Mouse (Mus musculus) granulocyte monocyte progenitor cell, adult 5-6 weeks (primary cell): ENCODE measurements around the gene Tbpl2. TPM values are rescaled to one million over a fixed set of nuclear protein-coding genes. Genes with fewer than 3 reads are reported as not detected.
A peak's percentile ranks its signal among the peaks of the same experiment; 100 is the strongest.

Experiments
- ATAC-seq: replicated peaks from 2 replicates; pipeline ENCODE4 v1.8.0; 2016; ENCODE audit warnings: mild to moderate bottlenecking, moderate TSS enrichment, inconsistent platforms; ENCODE audit not compliant: poor library complexity, severe bottlenecking
- total RNA-seq, 2 experiments: library from RNA; stranded (forward) in 1 of 2; stranded (reverse) in 1 of 2; fragments of 200-712, 200-1000 nt in 1 of 2; fragments of >200 nt in 1 of 2; fragmentation: Nextera tagmentation in 1 of 2; gene quantifications; 2 replicates each; pipeline ENCODE4 v1.2.3; 2014 to 2017

Tbpl2 gene
- total RNA-seq (2014; fragmentation: Nextera tagmentation) (not detected in 2 replicates), total RNA-seq (2017) (not detected in 2 replicates)

DNA sequence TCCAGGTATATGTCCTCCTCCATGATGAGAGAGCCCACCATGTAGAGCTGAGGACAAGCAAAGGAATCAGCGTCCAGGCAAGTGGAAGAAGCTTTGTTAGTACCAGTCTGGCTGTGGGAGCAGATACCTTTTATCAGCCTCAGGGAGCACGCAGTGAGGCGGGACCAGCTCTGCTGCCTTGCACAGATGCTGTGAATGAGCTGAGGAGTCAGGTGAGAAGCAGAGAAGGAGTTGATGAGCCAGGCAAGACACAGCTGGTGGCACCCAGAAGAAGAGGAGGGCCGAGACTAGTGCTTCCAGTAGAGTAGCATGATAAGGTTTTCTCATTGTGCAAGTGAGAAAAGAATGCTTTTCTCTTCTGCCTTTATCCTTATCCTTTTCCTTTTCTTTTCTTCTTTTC, at the start of gene Tbpl2:
TSS of gene Tbpl2 (minus strand) at position 101 of the 400 bp plus-strand sequence.
- no peak for ATAC-seq

GRCm38 (mm10) chr2:24134373-24134772, 38.0 kb upstream of the Tbpl2 start:
- peak; percentile 75 for ATAC-seq

GRCm38 (mm10) chr2:24109085-24109484, 12.7 kb upstream of the Tbpl2 start:
- no peak for ATAC-seq

DNA sequence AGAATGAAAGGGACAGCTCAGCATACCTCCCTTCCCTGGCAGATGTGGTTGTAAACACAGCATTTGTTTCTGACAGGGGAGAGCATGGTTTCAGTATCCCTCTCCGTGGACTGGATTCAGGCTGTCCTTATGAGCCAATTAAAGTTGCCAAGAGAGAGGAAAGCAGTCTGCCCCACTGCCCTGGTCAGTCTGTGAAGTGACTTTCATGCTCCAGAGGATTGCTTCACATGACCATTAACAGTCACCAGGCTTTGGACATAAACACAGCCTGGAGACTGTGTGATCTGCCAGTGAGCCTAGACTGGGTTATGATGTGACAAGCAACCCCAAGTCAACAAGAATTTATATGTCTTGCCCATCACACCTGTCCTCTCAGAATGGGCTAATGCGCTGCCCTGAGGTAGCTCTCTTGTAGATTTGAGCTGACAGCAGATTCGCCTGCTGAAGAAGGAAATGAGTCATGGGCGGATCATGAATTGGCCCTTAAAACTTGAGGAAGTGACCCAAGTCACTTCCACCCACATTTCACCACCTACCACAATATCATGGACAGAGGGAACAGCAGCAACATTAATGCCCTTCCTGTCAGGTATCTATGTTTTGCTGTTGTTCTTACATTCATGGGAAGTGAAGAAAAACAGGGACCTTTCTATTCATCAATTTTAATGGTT, 7.4 kb upstream of the Tbpl2 start:
- ATAC-seq = peak; percentile 95

DNA sequence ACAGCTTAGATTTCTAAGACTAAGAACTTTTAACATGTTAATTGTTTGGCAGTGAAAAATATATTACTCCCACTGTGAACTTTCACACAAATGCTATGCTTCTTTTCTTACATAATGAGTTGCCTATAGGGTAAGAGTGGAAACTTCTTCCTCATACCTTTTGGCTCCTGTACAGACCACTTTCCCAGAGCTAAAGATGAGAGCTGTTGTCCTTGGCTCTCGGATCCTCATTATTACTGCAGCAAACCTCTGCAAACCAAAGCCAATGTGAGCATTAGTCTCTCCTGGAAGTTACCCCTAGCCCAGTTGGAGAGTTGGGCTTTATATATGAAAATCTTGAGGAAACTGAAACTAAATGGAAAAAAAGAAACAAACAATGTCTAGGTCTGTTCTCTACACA, 5.5 kb downstream of the Tbpl2 start:
- no peak for ATAC-seq

- no peak for ATAC-seq
These were observed 45.9 kb downstream of the Tbpl2 start for GRCm38 (mm10) chr2:24050459-24050858.

DNA sequence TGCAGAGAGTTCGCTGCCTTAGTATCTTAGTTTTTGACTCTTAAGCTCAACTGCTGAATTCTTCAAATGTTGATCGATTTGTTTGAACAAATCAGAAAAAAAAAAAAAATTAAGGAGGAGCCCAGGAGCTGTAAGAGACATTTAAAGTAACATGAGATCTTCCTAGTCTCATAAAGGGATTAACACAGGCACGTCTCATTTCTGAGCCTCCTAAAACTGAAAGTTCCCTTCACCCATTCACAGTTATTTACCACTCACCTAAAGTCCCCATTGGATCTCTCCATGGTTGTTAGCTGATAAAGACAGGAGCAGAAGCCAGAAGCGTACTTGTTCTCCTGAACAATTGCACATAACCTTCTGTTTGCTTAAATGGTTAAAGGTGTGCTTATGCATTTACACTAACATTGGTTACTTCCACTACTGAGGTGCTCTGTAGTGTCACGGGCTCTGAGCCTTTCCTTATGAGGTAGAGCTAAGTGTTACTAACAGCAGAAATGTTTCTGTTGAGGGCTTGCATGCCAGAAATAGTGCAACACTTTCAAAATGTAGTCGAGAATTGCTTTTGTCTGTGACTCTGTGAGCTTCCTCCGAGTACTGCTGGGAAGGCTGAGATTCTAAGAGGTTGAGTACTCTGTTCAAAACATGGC, 46.9 kb downstream of the Tbpl2 start, which contains the start of gene Hnmt:
TSS of gene Hnmt (minus strand) at position 51 of the 647 bp plus-strand sequence.
- no peak; the same call in 1 of the 2 replicates for ATAC-seq

- ATAC-seq = peak; percentile 76
These were observed 47.8 kb downstream of the Tbpl2 start for GRCm38 (mm10) chr2:24048480-24049097.

DNA sequence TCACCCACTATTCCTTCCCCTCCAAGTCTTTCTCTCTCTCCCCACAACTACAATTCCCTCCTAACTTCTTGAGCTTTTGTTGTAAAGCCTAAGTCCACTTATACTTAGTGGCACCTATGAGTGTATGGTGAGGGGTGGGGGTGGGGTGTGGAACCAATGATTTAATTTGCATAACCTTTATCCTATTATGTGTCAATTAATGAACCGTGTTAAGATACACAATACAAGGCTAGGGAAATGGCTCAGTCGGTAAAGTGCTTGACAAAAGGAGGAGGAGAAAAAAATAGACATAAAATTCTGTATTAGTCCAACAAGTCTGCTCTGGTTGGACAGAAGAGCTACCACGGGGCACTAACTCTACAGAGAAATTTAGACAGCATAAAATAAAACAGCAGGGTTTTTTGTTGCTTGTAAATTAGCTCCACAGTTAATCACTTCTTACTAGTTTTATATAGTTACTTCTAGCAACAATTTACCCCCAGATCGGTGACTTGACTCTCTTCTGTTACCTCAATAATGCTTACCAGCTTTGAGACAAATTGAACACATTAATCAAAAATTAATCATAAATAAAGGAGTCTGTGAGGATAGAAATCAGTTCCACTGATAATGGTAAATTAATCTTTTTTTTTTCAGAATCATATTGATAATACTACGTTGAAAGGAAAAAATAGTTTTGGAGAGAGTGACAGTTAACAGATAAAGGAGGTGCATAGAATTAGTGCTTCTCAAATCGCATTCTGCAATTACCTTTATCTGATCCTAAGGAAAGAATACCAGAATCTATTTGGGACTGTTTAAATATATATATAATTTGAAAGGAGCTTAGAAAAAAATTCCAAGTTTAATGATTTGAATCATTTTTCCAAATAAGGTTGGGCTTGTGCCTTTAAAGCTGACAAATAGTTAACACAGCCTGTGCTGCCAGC, 48.6 kb downstream of the Tbpl2 start:
- no peak for ATAC-seq

DNA sequence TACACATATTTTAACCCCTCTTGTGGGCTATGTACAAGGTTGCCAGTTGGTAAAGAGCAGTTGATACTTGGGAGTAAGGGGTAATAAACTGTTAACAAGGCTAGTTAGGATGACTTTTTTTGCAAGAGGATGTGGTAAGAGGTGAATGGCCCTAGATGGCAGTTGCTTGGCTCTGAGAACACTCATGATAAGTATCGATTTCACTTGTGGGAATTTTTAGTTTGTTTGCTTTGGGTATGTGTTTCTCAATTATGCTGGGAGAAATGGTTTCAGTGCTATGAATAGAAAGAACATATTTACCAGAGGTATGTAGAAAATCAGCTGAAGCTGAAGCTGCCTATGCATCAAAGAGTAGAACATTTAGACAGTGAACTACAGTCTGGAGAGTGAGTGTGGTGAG, 53.5 kb downstream of the Tbpl2 start:
- ATAC-seq = no peak

DNA sequence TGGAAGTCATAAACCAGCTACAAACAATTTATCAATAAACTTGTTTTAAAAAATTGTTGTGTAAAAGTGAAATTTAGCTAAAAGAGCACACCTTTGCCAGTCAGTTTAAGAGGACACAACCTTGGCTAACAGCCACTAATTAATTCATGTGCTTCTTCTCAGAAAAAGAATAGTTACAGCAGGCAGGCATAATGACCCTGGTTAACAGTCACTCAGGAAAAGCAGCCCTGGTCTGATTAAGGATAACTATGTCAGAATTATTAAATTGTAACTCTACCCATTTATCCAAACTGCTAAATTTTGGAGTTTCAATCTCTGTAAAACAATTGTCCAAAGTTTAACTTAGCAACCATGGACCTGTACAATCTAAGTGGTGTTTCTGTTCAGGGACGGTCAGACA, 55.9 kb downstream of the Tbpl2 start:
- ATAC-seq = no peak

Other genes with a start within 250 kb of the Tbpl2 start
- 15.4 and 20.4 TPM in 2 replicates for gene Hnmt, start 47.2 kb downstream of the Tbpl2 start, total RNA-seq (2014; fragmentation: Nextera tagmentation)
- gene Hnmt, start 47.2 kb downstream of the Tbpl2 start, total RNA-seq (2017) = 57.9 and 76.9 TPM in 2 replicates
- gene Il1f8, start 56.6 kb upstream of the Tbpl2 start, total RNA-seq (2014; fragmentation: Nextera tagmentation) = not detected in 2 replicates
- gene Il1f8, start 56.6 kb upstream of the Tbpl2 start, total RNA-seq (2017) = not detected in 2 replicates
- 2.5 TPM in 1 of 2 replicates, not detected in the other for gene Il1f9, start 89.9 kb upstream of the Tbpl2 start, total RNA-seq (2014; fragmentation: Nextera tagmentation)
- 2.0 and 2.3 TPM in 2 replicates for gene Il1f9, start 89.9 kb upstream of the Tbpl2 start, total RNA-seq (2017)
- gene Il1f6, start 118.8 kb upstream of the Tbpl2 start, total RNA-seq (2014; fragmentation: Nextera tagmentation) = not detected in 2 replicates
- not detected in 2 replicates for gene Il1f6, start 118.8 kb upstream of the Tbpl2 start, total RNA-seq (2017)
- not detected in 2 replicates for gene Il1f5, start 180.4 kb upstream of the Tbpl2 start, total RNA-seq (2014; fragmentation: Nextera tagmentation)
- not detected in 2 replicates for gene Il1f5, start 180.4 kb upstream of the Tbpl2 start, total RNA-seq (2017)
- not detected in 2 replicates for gene Il1f10, start 194.6 kb upstream of the Tbpl2 start, total RNA-seq (2014; fragmentation: Nextera tagmentation)
- not detected in 2 replicates for gene Il1f10, start 194.6 kb upstream of the Tbpl2 start, total RNA-seq (2017)
- 4.2 TPM in 1 of 2 replicates, not detected in the other for gene Il1rn, start 240.3 kb upstream of the Tbpl2 start, total RNA-seq (2014; fragmentation: Nextera tagmentation)
- gene Il1rn, start 240.3 kb upstream of the Tbpl2 start, total RNA-seq (2017) = 0.43 and 1.0 TPM in 2 replicates